Mouse (Mus musculus) CD4-positive, CD25-positive, alpha-beta regulatory T cell, adult 4 months (primary cell): ENCODE data around the gene Mtnr1b. TPM values are rescaled to one million over a fixed set of nuclear protein-coding genes. Genes with fewer than 3 reads are reported as not detected.

ENCODE experiments used
- ATAC-seq: one replicate; pipeline ENCODE4 v1.8.0; 2017
- polyA plus RNA-seq, 2 experiments: library from polyadenylated mRNA; unstranded; fragments of 100-300 nt; shearing (Covaris generic); gene quantifications; one replicate each; pipeline ENCODE4 v1.2.1; 2017

The Mtnr1b gene
- polyA plus RNA-seq, 2 experiments from 2014 or later = not detected

- ATAC-seq = no peak
Observed at GRCm38 (mm10) chr9:15800402-15800801, 74.0 kb downstream of the Mtnr1b start.

- no peak for ATAC-seq
Observed at GRCm38 (mm10) chr9:15794408-15794807, 79.9 kb downstream of the Mtnr1b start.

- ATAC-seq = no peak
Observed at GRCm38 (mm10) chr9:15792076-15792475, 82.3 kb downstream of the Mtnr1b start.

GRCm38 (mm10) chr9:15786610-15787009 is 87.7 kb downstream of the Mtnr1b start:
- ATAC-seq = no peak

- no peak for ATAC-seq
Observed at GRCm38 (mm10) chr9:15786192-15786591, 88.2 kb downstream of the Mtnr1b start.

GRCm38 (mm10) chr9:15781936-15782335 is 92.4 kb downstream of the Mtnr1b start:
- no peak for ATAC-seq

GRCm38 (mm10) chr9:15774911-15775310 is 99.4 kb downstream of the Mtnr1b start:
- ATAC-seq = no peak

Other genes starting within 250 kb of the Mtnr1b start
- under 1 TPM; 0.17 to 0.20 TPM for gene Deup1, start 246.6 kb downstream of the Mtnr1b start, polyA plus RNA-seq
- gene Slc36a4, start 164.8 kb downstream of the Mtnr1b start, polyA plus RNA-seq = 1 to 10 TPM; 4.3 to 6.1 TPM